Mouse (Mus musculus) limb, embryonic 14.5 days (tissue): ENCODE results near the gene 6030445D17Rik. TPM values are rescaled to one million over a fixed set of nuclear protein-coding genes. Genes with fewer than 3 reads are reported as not detected.
A peak's percentile ranks its signal among the peaks of the same experiment; 100 is the strongest.

ENCODE experiments used
- ATAC-seq: fragments of 200-750 bp; cut with Nextera tagmentation; 2 replicates; pipeline ENCODE4 v1.8.0; 2017; ENCODE audit warnings: low read depth, moderate number of reproducible peaks, moderate TSS enrichment; ENCODE audit not compliant: low FRiP score
- DNase-seq: peaks from one replicate; pipeline ENCODE4 v3.0.0-alpha.2; 2015; ENCODE audit warnings: low spot score
- H3K27ac ChIP-seq: fragments of 300-500 bp; sonication (generic); replicated peaks from 2 replicates; pipeline ENCODE4 v1.5.1; 2014; ENCODE audit warnings: low read depth, mild to moderate bottlenecking, low read length, moderate library complexity, mixed read lengths
- H3K27me3 ChIP-seq: fragments of 300-500 bp; sonication (generic); 2 replicates; pipeline ENCODE4 v1.6.1; 2014; ENCODE audit warnings: low read length, mixed read lengths; ENCODE audit not compliant: control insufficient read depth, insufficient read depth
- H3K36me3 ChIP-seq: fragments of 300-500 bp; sonication (generic); 2 replicates; pipeline ENCODE4 v1.6.1; 2014; ENCODE audit warnings: mild to moderate bottlenecking, low read length, moderate library complexity, mixed read lengths; ENCODE audit not compliant: control insufficient read depth, insufficient read depth
- H3K4me1 ChIP-seq: fragments of 300-500 bp; sonication (generic); 2 replicates; pipeline ENCODE4 v1.6.1; 2014; ENCODE audit warnings: antibody characterized with exemption, low read length, mixed read lengths; ENCODE audit not compliant: control insufficient read depth, insufficient read depth
- H3K4me2 ChIP-seq: fragments of 300-500 bp; sonication (generic); replicated peaks from 2 replicates; pipeline ENCODE4 v1.6.1; 2014; ENCODE audit warnings: low read depth, mild to moderate bottlenecking, low read length, moderate library complexity; ENCODE audit not compliant: severe bottlenecking
- H3K4me3 ChIP-seq: fragments of 300-500 bp; sonication (generic); replicated peaks from 2 replicates; pipeline ENCODE4 v1.5.1; 2014; ENCODE audit warnings: low read length
- H3K9ac ChIP-seq: fragments of 300-500 bp; sonication (generic); 2 replicates; pipeline ENCODE4 v1.6.1; 2014; ENCODE audit warnings: mild to moderate bottlenecking, low read depth, low read length, moderate library complexity; ENCODE audit not compliant: severe bottlenecking
- H3K9me3 ChIP-seq: fragments of 300-500 bp; sonication (generic); 2 replicates; pipeline ENCODE4 v1.6.1; 2016; ENCODE audit warnings: low read length; ENCODE audit not compliant: control insufficient read depth
- POLR2A ChIP-seq: fragments of 200-500 bp; IDR thresholded peaks from 2 replicates; pipeline ENCODE4 v1.8.0; 2012; ENCODE audit warnings: inconsistent platforms, mild to moderate bottlenecking, moderate library complexity, borderline replicate concordance; ENCODE audit not compliant: insufficient read depth, insufficient read length; ENCODE audit errors: extremely low read depth
- WGBS: fragments of 180-500 bp; shearing (Covaris S2); extraction: QIAGEN DNeasy Blood & Tissue Kit; methylation state at CpG from one replicate; pipeline ENCODE4 v1.1.7; 2014; 5-methylcytosine and 5-hydroxymethylcytosine counted together
- polyA plus RNA-seq, 2 experiments: library from polyadenylated mRNA; depleted of rRNA in 1 of 2; stranded (reverse) in 1 of 2; unstranded in 1 of 2; fragments of >200 nt; fragmentation: Nextera tagmentation in 1 of 2; extraction: Ambion mirVana in 1 of 2; gene quantifications; 2 replicates each; pipeline versions ENCODE4 v1.2.1 to v1.2.3; 2012 to 2014

Gene 6030445D17Rik
- polyA plus RNA-seq, 2 experiments = 0.38 to 0.48 TPM

GRCm38 (mm10) chr4:136470347-136471071, 8.5 kb downstream of the 6030445D17Rik start:
- H3K9me3 ChIP-seq = no peaks in the 10 kb centered on the region
- H3K27ac ChIP-seq = peak overlapping the region; percentile 93
- ATAC-seq = peak; percentile 42
- peaks cover 23% of the 10 kb centered on the region for H3K4me1 ChIP-seq
- H3K9ac ChIP-seq = peak overlapping the region; percentile 89
- no peaks in the 10 kb centered on the region for H3K36me3 ChIP-seq
- H3K27me3 ChIP-seq = no peaks in the 10 kb centered on the region
- no peak for TF ChIP-seq POLR2A
- peak overlapping the region; percentile 93 for H3K4me3 ChIP-seq
- peak overlapping the region; percentile 63 for H3K4me2 ChIP-seq
- WGBS = under 1% methylated on average over 34 of the region's 58 CpGs
- DNase-seq = peak; percentile 41

- 96% methylated on average over 1 of the region's 1 CpGs for WGBS
These were observed 14.6 kb downstream of the 6030445D17Rik start for GRCm38 (mm10) chr4:136476692-136477091.

GRCm38 (mm10) chr4:136486549-136486948, 24.5 kb downstream of the 6030445D17Rik start:
- Histone ChIP-seq H3K27me3 (no peaks in the 10 kb centered on the region), H3K36me3 (no peaks in the 10 kb centered on the region), H3K9me3 (no peaks in the 10 kb centered on the region), H3K4me2 (no peak overlapping the region), H3K4me1 (no peaks in the 10 kb centered on the region), H3K4me3 (no peak overlapping the region), H3K9ac (no peak overlapping the region), H3K27ac (no peak overlapping the region)
- WGBS = 81% methylated on average over 2 of the region's 2 CpGs
- no peak for TF ChIP-seq POLR2A
- ATAC-seq = no peak
- DNase-seq = no peak

More at GRCm38 (mm10) chr4:136476692-136477091, 14.6 kb downstream of the 6030445D17Rik start:
- no peaks in the 10 kb centered on the region for H3K36me3 ChIP-seq
- H3K9ac ChIP-seq = no peak overlapping the region
- peaks cover 3% of the 10 kb centered on the region; the same call in 1 of the 2 replicates for H3K4me1 ChIP-seq
- no peak for ATAC-seq
- no peaks in the 10 kb centered on the region for H3K9me3 ChIP-seq
- no peaks in the 10 kb centered on the region for H3K27me3 ChIP-seq
- TF ChIP-seq POLR2A = no peak
- DNase-seq = no peak
- H3K27ac ChIP-seq = no peak overlapping the region
- no peak overlapping the region for H3K4me3 ChIP-seq
- no peak overlapping the region for H3K4me2 ChIP-seq

GRCm38 (mm10) chr4:136495993-136496392, 33.9 kb downstream of the 6030445D17Rik start:
- no peak for ATAC-seq

GRCm38 (mm10) chr4:136505426-136506215, 43.6 kb downstream of the 6030445D17Rik start:
- TF ChIP-seq POLR2A = no peak
- 61% methylated on average over 2 of the region's 2 CpGs for WGBS
- Histone ChIP-seq H3K9me3 (no peaks in the 10 kb centered on the region), H3K27me3 (no peaks in the 10 kb centered on the region), H3K27ac (no peak overlapping the region), H3K4me1 (no peaks in the 10 kb centered on the region; the same call in 1 of the 2 replicates), H3K4me2 (no peak overlapping the region), H3K9ac (no peak overlapping the region), H3K4me3 (no peak overlapping the region), H3K36me3 (no peaks in the 10 kb centered on the region)
- no peak for ATAC-seq
- no peak for DNase-seq

More at GRCm38 (mm10) chr4:136495993-136496392, 33.9 kb downstream of the 6030445D17Rik start:
- no peak for DNase-seq
- Histone ChIP-seq H3K9me3 (no peaks in the 10 kb centered on the region), H3K27ac (no peak overlapping the region), H3K4me3 (no peak overlapping the region), H3K4me1 (no peaks in the 10 kb centered on the region), H3K36me3 (no peaks in the 10 kb centered on the region), H3K9ac (no peak overlapping the region), H3K27me3 (no peaks in the 10 kb centered on the region), H3K4me2 (no peak overlapping the region)
- no peak for TF ChIP-seq POLR2A
